Mouse (Mus musculus) cerebellum, postnatal 4 days (tissue): ENCODE data around the gene Tmem209.
A peak's percentile ranks its signal among the peaks of the same experiment; 100 is the strongest.

Experiments
- DNase-seq, 2 experiments: peaks; one replicate each; pipeline ENCODE4 v3.0.0; 2022; ENCODE audit warnings: low spot score in 2 of 2, mixed read lengths in 1 of 2

Gene Tmem209

DNA sequence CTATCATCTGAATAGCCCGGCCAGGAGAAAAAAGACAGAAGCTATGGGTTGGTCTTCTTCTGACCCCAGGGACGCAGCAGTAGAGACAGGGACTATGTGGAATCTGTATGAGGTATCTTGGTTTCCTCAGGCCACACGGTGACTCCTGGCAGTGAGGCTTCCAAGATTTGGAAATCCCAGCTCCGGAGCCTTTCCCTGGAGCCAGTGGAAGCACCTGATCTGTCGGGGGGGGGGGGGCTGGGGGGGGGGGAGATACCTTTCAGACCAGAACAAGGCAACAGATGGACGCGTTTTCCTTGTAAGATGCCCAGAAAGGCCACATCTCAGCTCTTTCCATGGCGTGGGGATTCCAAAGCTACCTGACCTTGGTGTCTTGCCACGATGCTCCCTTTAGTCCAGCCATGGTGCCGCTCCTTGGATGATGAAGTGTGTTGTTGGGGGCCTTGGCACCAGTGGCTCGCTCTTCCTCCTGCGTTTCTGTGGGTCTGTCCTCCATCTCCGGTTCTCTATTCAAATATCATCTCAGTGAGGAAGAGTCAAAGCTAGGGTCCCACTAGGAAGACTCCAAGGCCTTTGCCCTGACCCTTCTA is 47.7 kb downstream of the Tmem209 start:
- DNase-seq: no peak

- DNase-seq: peak; percentile 56 to 72
Measured at GRCm38 (mm10) chr6:30460750-30461446, 48.7 kb downstream of the Tmem209 start.

- peak; percentile 81 to 88 for DNase-seq
Measured at GRCm38 (mm10) chr6:30459811-30460749, 49.5 kb downstream of the Tmem209 start.

DNA sequence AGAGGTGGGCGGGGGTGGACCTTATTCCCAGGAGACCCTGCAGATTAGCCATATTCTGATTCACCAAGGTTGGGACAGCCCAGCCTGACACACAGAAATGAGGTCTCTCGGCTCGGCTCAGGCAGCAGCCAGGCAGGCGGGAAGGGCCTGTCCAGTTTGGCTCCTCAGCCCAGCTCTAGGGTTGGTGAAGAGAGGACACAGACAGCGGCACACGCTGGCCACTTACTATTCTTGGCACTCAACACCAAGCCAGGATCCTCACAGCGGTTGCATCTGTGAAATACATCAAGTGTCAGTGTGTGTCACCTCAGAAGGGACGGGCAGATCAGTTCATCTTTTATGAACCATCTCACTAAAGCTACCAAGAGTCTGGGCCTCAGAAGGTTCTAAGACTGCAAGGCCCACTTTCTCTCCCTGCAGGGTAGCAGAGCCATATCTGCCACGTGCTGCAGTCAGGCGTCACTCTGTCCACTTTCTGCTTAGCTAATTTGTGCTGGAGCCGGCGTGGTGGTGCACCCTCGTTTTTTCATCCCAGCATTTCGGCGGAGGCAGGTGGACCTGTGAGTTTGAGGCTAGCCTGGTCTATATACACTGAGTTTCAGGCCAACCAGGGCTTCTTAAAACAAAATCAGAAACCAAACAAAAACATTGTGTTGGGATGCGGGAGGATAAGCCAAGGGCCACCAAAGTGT is 50.4 kb downstream of the Tmem209 start:
- peak in 1 of 2 experiments; percentile 28 for DNase-seq

DNA sequence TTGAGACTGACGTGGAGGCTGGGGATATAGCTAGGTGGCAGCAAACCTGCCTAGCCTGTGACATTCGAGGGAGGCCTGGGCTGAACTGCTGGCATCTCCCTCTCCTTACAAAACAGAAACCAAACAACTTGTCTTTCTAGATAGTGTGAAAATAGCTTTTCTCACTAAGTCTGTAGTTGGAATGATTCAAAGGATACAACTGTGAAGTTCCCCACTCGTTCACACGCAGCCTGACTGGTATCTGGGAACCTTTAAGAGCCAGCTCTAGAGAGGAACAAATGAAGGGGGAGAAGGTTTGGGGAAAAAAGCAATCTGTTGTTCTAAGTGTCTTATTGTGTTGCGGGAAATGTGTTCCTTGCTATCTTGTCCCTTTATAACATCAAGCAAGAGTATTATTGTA is 51.0 kb downstream of the Tmem209 start:
- no peak for DNase-seq

DNA sequence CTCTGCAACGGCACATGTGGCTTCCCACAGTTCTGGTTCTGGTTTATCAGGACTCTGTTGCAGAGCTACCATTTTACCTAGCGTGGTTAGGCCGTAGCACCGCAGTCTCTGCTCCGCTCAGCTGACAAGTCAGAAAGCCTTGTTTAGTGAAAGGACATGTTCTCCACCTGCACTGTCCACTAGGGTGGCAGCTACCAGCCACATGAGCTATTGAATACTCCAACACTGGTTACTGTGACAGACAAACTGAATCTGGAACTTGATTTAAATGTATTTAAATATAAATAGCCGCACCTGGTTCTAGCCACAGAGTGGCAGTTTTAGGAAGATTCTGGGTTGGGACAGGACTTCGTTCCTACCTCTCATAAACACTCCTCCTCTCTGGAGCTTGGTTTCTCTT is 52.6 kb downstream of the Tmem209 start:
- no peak for DNase-seq

DNA sequence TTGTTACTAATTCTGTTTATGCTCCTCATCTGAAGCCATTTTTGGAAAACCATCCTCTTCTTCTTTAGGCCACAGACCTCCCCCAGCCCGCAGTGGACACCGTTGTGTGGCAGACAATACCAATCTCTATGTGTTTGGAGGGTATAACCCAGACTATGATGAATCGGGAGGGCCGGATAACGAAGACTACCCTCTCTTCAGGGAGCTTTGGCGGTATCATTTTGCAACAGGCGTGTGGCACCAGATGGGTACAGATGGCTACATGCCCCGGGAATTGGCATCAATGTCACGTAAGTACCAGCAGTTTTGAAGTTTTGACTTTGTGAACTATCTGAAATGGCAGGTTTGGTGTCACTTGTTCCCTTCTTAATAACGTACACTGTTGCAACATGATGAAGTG is 70.0 kb downstream of the Tmem209 start:
- no peak for DNase-seq

DNA sequence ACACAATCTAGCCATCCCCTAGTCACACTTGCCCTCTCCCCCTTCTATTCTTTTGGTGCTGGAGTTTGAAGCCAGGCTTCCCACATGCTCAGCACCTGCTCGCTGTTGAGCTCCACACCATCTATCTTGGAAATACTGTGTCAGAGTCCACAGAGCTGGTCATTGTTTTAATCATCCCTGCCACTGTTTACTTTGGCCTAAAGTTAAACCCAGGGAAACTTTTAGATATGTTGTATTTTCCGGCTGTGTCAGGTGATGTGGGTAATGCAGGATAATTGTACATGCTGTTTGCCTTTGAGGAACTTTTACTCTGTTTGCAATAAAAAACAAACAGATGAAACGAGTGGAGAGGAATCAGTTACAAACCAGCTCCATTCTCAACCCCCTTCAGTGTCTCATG is 72.5 kb downstream of the Tmem209 start:
- DNase-seq: no peak

GRCm38 (mm10) chr6:30436476-30436875 is 73.1 kb downstream of the Tmem209 start:
- DNase-seq: no peak

- no peak for DNase-seq
Measured at GRCm38 (mm10) chr6:30432461-30433192, 77.0 kb downstream of the Tmem209 start.
